Mouse (Mus musculus): ENCODE data around the gene Slc22a23.
"Not testable (repeated sequence)": the region's sequence is repeated elsewhere in the genome, so short reads cannot be mapped to it uniquely, and the experiment has no call there.

The Slc22a23 gene

DNA sequence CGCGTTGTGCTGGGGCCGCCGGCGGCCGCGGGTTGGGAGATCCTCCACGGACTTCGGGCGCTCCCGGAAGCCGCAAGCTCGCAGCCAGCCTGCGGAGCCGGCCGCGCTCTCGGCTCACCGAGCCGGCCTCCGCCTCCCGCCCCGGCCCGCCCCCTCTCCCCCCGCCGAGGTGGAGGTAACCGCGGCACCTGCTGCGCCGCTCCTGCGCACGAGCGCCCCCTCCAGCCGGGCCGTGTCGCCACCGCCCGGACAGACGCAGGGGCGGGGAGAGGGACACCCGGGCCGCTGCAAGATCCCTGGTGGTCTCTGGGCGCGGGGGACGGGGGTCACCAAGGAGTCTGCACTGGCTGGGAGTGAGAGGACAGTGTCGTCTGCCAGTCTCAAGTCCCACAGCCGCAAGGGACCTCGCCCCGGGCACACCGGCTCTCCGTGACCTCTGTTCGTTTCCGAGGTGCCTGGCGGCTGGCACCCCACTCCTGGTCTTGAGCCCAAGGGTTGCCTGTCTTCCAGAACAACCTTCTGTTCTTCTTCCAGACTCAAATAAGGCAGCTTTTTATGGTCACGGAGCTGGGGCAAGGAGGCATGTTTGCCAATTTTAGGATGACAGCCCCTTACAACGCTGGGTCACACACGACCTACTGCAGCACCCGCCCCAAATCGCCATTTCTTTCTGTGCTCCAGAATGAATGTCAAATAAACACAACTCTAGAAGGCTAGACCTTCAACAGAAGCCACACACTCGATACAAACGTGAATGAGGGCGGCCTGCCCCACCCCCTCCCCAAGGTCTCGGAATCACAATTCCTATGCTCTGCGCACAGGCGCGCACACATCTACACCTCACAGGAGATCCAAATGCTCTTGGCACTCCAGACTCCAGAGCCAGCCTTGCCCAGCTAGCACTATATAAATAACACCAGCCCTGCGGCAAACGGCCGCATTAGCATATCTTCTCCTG is at the start of gene Slc22a23:
Slc22a23 (minus strand) TSS at position 55 of the 958 bp plus-strand sequence.
- DNase-seq (ENCODE audit: low read depth in 1 of 2, low spot score in 2 of 2) = no peak

- DNase-seq (ENCODE audit: low read depth in 1 of 2, low spot score in 2 of 2) = not testable (repeated sequence)
Measured at GRCm38 (mm10) chr13:34394305-34394704, 49.3 kb upstream of the Slc22a23 start.

DNA sequence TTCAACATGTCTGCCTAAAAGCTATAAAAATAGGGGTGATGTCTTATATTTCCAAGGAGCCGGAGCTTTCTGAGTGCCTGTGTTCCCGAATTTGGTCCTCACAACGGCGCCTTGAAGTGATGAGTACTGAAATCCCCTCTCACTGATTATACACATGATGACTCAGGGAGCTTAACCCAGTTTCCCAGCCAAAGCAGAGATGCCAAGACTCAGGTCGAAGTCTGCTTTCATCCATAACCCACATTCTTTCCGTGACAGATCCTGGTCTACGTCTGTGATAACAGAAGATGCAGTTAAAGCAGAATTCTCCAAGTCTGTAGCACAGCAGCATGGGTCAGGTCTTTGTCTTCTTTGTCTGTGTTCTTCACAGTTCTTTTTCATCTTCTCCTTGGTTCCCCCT is 47.4 kb upstream of the Slc22a23 start:
- no peak for DNase-seq (ENCODE audit: low read depth in 1 of 2, low spot score in 2 of 2)

DNA sequence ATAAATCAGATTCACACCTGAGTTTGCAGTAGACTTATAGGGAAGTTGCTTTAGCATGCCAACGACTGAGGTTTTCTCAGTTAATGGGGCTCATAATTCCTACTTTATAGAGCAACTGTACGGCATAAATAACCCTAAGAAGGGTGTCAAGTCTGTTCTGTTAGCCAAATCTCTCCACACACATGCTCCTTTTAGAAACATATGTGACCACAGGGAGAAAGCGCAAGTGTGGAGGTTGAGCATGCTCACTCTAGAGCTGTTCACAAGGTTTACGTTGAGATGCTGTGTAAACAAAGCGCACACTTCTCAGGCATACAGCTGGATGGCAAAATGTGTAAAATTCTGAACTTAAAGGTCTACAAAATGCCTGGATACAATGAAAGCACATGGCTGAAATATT is 43.2 kb upstream of the Slc22a23 start:
- DNase-seq (ENCODE audit: low read depth in 1 of 2, low spot score in 2 of 2) = no peak

GRCm38 (mm10) chr13:34383416-34383815 is 38.4 kb upstream of the Slc22a23 start:
- no peak for DNase-seq (ENCODE audit: low read depth in 1 of 2, low spot score in 2 of 2)

- DNase-seq (ENCODE audit: low read depth in 1 of 2, low spot score in 2 of 2) = no peak
Measured at GRCm38 (mm10) chr13:34378926-34379325, 33.9 kb upstream of the Slc22a23 start.

- no peak for DNase-seq (ENCODE audit: low read depth in 1 of 2, low spot score in 2 of 2)
Measured at GRCm38 (mm10) chr13:34375145-34375544, 30.2 kb upstream of the Slc22a23 start.

DNA sequence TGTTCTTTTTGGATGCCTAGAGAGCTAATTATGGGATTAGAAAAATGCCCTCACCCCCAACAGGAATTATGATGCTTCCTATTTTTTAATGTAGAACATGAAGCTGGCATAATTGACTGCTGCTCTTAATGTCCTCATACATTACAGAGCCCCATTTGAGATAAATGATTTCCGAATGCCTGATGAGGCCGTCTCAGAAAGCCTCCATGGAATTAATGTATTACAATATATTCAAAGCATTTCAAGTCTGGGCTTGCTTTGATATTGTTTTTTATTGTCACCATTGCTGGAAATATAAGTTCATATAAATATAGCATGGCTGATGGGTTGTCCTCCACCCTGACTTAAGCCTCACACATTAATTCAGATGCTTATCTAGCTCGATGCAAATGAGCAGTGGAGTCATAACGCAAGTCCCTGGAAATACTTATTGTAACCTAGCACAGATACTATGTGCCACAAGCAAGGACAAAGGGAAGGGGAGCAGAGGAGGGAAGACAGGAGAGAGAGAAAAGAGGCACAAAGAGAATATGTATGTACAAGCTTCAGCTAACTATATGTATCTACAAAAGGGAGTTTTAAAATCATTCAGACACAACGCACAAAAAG is 28.0 kb upstream of the Slc22a23 start:
- DNase-seq (ENCODE audit: low read depth in 1 of 2, low spot score in 2 of 2) = no peak

DNA sequence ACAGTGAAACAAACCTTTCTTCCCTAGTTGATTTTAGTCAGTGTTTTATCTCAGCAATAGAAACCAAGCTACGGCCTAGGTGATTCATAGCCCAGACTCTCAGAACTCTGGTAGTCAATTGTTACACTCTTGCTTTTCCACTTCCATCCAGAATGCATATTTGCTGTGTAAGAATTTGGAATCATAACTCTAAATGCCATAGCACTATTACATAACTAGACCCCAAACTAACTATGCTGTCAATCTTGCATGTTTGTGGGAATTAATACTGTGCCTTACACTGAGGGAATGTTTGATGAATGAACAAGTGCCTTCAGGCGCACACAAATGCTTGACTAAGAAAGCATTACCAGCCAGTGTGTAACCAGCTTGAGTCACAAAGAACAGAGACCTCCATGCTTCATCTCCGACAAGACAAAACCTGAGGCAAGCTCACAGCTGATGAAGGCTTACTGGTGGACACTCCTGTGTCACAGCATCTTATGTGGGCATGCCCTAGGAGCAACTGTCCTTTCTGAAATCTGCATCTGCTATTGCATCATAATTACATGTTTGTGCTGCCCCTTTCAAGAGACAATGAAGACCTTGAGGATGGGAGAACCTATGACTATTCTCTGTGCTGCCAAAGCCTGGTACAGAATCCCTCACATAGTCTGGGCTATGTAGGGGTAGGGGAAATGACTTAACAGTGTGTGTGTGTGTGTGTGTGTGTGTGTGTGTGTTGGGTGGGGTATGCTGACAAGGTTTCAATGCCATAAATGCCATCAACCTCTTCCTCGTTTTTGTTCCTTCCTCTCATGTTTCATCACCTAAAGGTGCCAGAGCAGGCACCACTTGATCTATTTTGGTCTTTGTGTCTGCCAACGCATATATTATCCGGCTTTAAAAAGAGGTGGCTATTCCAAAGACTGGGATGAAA is 27.2 kb upstream of the Slc22a23 start:
- no peak for DNase-seq (ENCODE audit: low read depth in 1 of 2, low spot score in 2 of 2)

DNA sequence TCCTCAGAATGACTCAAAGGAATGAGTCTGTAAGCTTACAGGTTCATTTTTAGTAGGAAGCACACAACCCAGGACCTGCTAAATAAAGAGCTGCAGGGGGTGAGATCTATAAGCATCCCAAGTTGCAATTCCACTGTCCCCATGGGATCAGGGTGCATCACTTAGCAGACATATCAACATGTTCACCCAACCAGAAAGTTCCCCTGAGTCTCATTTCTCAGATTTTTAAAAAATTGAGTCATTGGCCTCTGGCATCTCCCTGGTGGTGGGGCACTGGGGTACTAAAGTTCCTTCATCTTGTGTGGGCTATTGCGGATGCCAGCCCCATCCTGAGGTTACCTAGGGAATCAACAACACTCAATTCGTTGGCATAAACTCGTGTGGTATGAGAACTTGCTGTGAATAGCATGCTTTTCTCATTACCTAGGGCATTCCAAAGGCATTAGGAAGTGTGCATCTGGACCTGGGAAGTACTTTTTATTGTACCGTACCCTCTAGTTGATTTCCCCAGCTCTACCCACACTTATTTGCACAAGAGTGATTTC is 25.4 kb upstream of the Slc22a23 start:
- DNase-seq (ENCODE audit: low read depth in 1 of 2, low spot score in 2 of 2) = no peak

- DNase-seq (ENCODE audit: low read depth in 1 of 2, low spot score in 2 of 2) = no peak
Measured at GRCm38 (mm10) chr13:34365226-34365625, 20.2 kb upstream of the Slc22a23 start.

- no peak for DNase-seq (ENCODE audit: low read depth in 1 of 2, low spot score in 2 of 2)
Measured at GRCm38 (mm10) chr13:34355656-34356055, 10.7 kb upstream of the Slc22a23 start.

GRCm38 (mm10) chr13:34354830-34355624 is 10.0 kb upstream of the Slc22a23 start:
- no peak for DNase-seq (ENCODE audit: low read depth in 1 of 2, low spot score in 2 of 2)

DNA sequence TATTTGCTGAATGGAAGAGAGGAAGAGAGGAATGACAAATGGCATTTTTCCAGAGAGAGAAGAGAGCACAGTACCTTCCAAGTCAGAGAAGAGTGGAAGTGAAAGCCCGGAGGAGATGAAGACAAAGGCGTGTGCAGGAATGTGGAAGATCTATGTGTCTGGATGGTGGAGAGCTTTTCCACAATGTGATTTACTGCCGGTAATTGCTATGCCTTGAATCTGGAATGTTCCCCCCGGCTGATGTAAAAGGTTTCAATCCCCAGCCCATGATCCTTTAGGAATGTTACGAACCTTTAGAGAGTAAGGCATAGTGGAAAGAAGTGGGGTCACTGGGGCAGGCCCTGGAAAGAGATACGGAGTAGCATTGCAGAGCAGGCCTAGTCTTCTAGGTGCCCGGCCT is 8.3 kb upstream of the Slc22a23 start:
- no peak for DNase-seq (ENCODE audit: low read depth in 1 of 2, low spot score in 2 of 2)

DNA sequence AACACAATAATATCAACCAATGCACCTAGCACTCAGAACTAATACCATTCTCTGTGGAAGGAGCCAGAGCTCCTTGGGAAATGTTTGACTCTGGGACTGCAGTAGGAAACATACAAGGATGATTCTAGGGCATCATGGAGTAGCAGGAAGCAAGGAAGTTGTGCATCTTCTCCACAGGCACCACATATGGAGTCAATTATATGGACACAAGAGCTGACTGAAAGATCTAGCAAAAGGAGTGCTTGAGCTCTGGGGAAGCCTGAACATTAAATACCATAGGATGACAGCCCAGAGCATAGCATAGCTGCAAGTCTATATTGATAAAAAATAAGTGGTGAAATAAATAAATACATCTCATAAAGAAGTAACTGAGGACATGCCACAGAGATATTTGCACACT is 6.5 kb upstream of the Slc22a23 start:
- DNase-seq (ENCODE audit: low read depth in 1 of 2, low spot score in 2 of 2) = no peak

GRCm38 (mm10) chr13:34347960-34348889 is 3.2 kb upstream of the Slc22a23 start:
- no peak for DNase-seq (ENCODE audit: low read depth in 1 of 2, low spot score in 2 of 2)

GRCm38 (mm10) chr13:34346748-34347147 is 1.8 kb upstream of the Slc22a23 start:
- DNase-seq (ENCODE audit: low read depth in 1 of 2, low spot score in 2 of 2) = no peak

- DNase-seq (ENCODE audit: low read depth in 1 of 2, low spot score in 2 of 2) = no peak
Measured at GRCm38 (mm10) chr13:34346238-34346637, 1.3 kb upstream of the Slc22a23 start.
